Mouse (Mus musculus) neural tube, embryonic 15.5 days (tissue): ENCODE data around the gene Susd5. TPM values are rescaled to one million over a fixed set of nuclear protein-coding genes. Genes with fewer than 3 reads are reported as not detected.

Source experiments
- ATAC-seq: fragments of 200-750 bp; cut with Nextera tagmentation; 2 replicates; pipeline ENCODE4 v1.8.0; 2017; ENCODE audit warnings: mild to moderate bottlenecking, moderate TSS enrichment, moderate library complexity; ENCODE audit not compliant: low FRiP score
- H3K27ac ChIP-seq: fragments of 300-500 bp; sonication (generic); replicated peaks from 2 replicates; pipeline ENCODE4 v1.5.1; 2015; ENCODE audit warnings: mild to moderate bottlenecking, inconsistent platforms
- H3K27me3 ChIP-seq: fragments of 300-500 bp; sonication (generic); replicated peaks from 2 replicates; pipeline ENCODE4 v1.6.1; 2015; ENCODE audit warnings: inconsistent platforms
- H3K36me3 ChIP-seq: fragments of 300-500 bp; sonication (generic); 2 replicates; pipeline ENCODE4 v1.6.1; 2015; ENCODE audit warnings: inconsistent platforms
- H3K4me1 ChIP-seq: fragments of 300-500 bp; sonication (generic); 2 replicates; pipeline ENCODE4 v1.6.1; 2015; ENCODE audit warnings: inconsistent platforms
- H3K4me2 ChIP-seq: fragments of 300-500 bp; sonication (generic); 2 replicates; pipeline ENCODE4 v1.6.1; 2015; ENCODE audit warnings: inconsistent platforms, mild to moderate bottlenecking, moderate library complexity
- H3K4me3 ChIP-seq: fragments of 300-500 bp; sonication (generic); replicated peaks from 2 replicates; pipeline ENCODE4 v1.5.1; 2015; ENCODE audit warnings: mild to moderate bottlenecking, inconsistent platforms
- H3K9ac ChIP-seq: fragments of 300-500 bp; sonication (generic); replicated peaks from 2 replicates; pipeline ENCODE4 v1.6.1; 2015; ENCODE audit warnings: mild to moderate bottlenecking, inconsistent platforms
- H3K9me3 ChIP-seq: fragments of 300-500 bp; sonication (generic); replicated peaks from 2 replicates; pipeline ENCODE4 v1.6.1; 2016; ENCODE audit warnings: inconsistent platforms
- WGBS: fragments of 180-500 bp; shearing (Covaris S2); methylation state at CpG from one replicate; pipeline ENCODE4 v1.1.7; 2015; ENCODE audit warnings: mixed read lengths; 5-methylcytosine and 5-hydroxymethylcytosine counted together
- polyA plus RNA-seq: library from polyadenylated mRNA; unstranded; fragments of >200 nt; fragmentation: Nextera tagmentation; extraction: Ambion mirVana; gene quantifications from 2 replicates; pipeline ENCODE4 v1.2.1, GENCODE M21; 2015

Gene Susd5
- polyA plus RNA-seq, 1 experiment from 2014 or later: 3.1 TPM

GRCm38 (mm10) chr9:114026261-114026934 lies 30.5 kb upstream of the Susd5 start:
- peak overlapping the region; percentile 67 for H3K4me2 ChIP-seq
- H3K9me3 ChIP-seq: no peaks in the 10 kb centered on the region
- peaks cover 17% of the 10 kb centered on the region for H3K4me1 ChIP-seq
- 1% methylated on average over 50 of the region's 52 CpGs for WGBS
- no peaks in the 10 kb centered on the region for H3K36me3 ChIP-seq
- peak; percentile 96 for ATAC-seq
- H3K27me3 ChIP-seq: no peaks in the 10 kb centered on the region
- peak overlapping the region; percentile 85 for H3K27ac ChIP-seq
- peak overlapping the region; percentile 78 for H3K9ac ChIP-seq
- H3K4me3 ChIP-seq: peak overlapping the region; percentile 78

GRCm38 (mm10) chr9:114040945-114041344 lies 16.0 kb upstream of the Susd5 start:
- H3K4me1 ChIP-seq: peaks cover 9% of the 10 kb centered on the region
- H3K4me2 ChIP-seq: no peak overlapping the region
- H3K36me3 ChIP-seq: no peaks in the 10 kb centered on the region
- H3K27me3 ChIP-seq: no peaks in the 10 kb centered on the region
- ATAC-seq: no peak
- H3K4me3 ChIP-seq: no peak overlapping the region
- H3K9ac ChIP-seq: no peak overlapping the region
- 83% methylated on average over 4 of the region's 4 CpGs for WGBS
- no peaks in the 10 kb centered on the region for H3K9me3 ChIP-seq
- H3K27ac ChIP-seq: no peak overlapping the region

DNA sequence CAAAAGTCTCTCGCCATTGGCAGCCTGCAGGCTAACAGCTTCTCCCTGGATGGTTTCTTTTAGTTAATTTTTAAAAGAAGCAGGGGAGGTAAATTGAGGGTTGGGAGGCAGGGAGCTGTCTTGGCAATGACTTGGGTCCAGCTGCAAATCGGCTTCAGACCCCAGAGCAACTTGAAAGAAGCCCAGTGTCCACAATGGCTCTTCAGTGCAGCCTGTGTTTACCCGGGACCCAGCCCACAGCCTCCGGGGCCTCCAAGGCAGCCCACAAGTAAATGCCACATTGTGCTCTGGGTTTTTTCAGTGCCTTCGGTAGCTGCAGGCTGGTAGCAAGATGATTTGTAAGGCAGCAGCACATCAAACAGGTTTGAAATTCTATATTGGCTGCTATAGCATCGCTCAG lies 14.4 kb upstream of the Susd5 start:
- ATAC-seq: no peak
- WGBS: 31% methylated on average over 6 of the region's 6 CpGs
- Histone ChIP-seq H3K36me3 (no peaks in the 10 kb centered on the region), H3K9ac (no peak overlapping the region), H3K4me1 (peaks cover 9% of the 10 kb centered on the region), H3K4me3 (no peak overlapping the region), H3K9me3 (no peaks in the 10 kb centered on the region), H3K27ac (peak overlapping the region; percentile 45; the same call in 1 of the 2 replicates), H3K27me3 (no peaks in the 10 kb centered on the region), H3K4me2 (no peak overlapping the region)

GRCm38 (mm10) chr9:114044446-114044845 lies 12.5 kb upstream of the Susd5 start:
- WGBS: 59% methylated on average over 3 of the region's 3 CpGs

DNA sequence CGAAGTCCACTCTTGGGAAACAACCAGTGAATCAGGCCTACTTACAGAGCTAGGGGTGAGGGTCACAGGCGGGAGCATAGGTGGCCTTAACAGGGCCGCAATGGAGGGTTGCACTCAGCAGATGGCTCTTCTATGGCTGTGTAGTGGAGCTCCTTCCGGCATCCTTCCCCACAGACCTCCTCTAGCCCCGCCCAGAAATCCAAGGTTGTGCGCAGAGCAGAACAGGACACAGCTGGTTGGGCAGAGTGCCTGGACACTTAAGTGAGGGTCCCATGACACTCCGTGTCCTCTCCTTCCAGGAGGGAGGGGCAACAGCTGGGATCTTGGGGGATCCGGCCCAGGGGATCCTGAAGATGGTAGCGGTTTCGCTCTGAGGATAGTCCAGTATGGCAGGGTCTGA lies 10.9 kb upstream of the Susd5 start, which contains the start of gene Fbxl2:
Gene Fbxl2, minus strand, starts transcription at position 164 of the 400 bp plus-strand sequence.
- H3K27ac ChIP-seq: no peak within 1 kb of the TSS
- no peaks in the 10 kb centered on the region for H3K9me3 ChIP-seq
- ATAC-seq: no peak
- WGBS: 89% methylated on average over 10 of the region's 10 CpGs
- H3K27me3 ChIP-seq: no peaks in the 10 kb centered on the region
- H3K36me3 ChIP-seq: no peaks in the 10 kb centered on the region
- no peak within 1 kb of the TSS for H3K4me2 ChIP-seq
- peaks cover 9% of the 10 kb centered on the region for H3K4me1 ChIP-seq
- no peak within 1 kb of the TSS for H3K9ac ChIP-seq
- H3K4me3 ChIP-seq: no peak within 1 kb of the TSS

More at GRCm38 (mm10) chr9:114044446-114044845, 12.5 kb upstream of the Susd5 start:
- Histone ChIP-seq H3K9ac (no peak overlapping the region), H3K9me3 (no peaks in the 10 kb centered on the region), H3K36me3 (no peaks in the 10 kb centered on the region), H3K27me3 (no peaks in the 10 kb centered on the region), H3K27ac (no peak overlapping the region), H3K4me3 (no peak overlapping the region), H3K4me1 (peaks cover 9% of the 10 kb centered on the region), H3K4me2 (no peak overlapping the region)
- no peak for ATAC-seq

DNA sequence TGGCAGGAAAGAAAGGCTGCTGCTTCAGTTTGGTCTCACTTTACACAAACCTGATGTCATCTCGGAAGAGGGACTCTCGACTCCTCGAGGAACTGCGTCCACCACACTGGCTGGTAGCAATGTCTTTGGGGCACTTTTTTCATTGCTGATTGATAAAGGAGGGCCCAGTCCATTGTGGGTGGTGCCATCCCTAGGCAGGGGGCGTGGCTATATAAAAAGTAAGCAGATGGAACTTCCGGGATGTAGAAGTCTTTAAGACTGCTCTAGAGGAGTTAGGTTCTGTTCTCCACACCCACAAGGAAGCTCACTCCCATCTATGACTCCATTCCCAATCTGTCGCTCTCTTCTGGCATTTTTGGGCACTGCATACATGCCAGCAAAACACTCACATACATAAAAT lies 10.3 kb upstream of the Susd5 start:
- WGBS: 91% methylated on average over 7 of the region's 7 CpGs
- Histone ChIP-seq H3K4me2 (no peak overlapping the region), H3K4me3 (no peak overlapping the region), H3K9me3 (no peaks in the 10 kb centered on the region), H3K4me1 (peaks cover 9% of the 10 kb centered on the region), H3K27me3 (no peaks in the 10 kb centered on the region), H3K36me3 (no peaks in the 10 kb centered on the region), H3K9ac (no peak overlapping the region), H3K27ac (no peak overlapping the region)
- no peak for ATAC-seq

- ATAC-seq: no peak
- Histone ChIP-seq H3K36me3 (no peaks in the 10 kb centered on the region), H3K4me3 (no peak overlapping the region), H3K4me2 (no peak overlapping the region), H3K27me3 (no peaks in the 10 kb centered on the region; the same call in 1 of the 2 replicates), H3K9me3 (no peaks in the 10 kb centered on the region), H3K4me1 (no peaks in the 10 kb centered on the region), H3K9ac (no peak overlapping the region), H3K27ac (no peak overlapping the region)
- WGBS: 95% methylated on average over 7 of the region's 7 CpGs
Observed at GRCm38 (mm10) chr9:114050106-114050505, 6.8 kb upstream of the Susd5 start.

DNA sequence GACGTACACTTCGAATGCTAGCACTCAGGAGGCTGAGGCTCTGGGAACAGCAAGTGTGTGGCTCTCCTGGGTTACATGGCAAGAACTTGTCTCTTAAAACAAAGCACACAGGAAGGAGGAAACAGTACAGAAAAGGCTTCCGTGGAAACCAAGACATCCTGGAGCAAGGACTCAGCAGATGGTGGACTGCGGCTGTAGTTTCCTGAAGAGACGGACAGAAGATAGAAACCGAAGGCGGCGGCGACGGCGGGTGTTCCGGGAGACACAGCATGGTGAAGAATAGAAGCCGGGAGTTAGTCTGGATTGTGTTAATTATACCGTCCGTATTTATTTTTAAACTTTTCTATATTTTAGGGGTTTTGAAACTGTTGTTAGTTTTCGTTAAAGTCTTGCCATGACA lies 6.2 kb upstream of the Susd5 start:
- Histone ChIP-seq H3K9ac (no peak overlapping the region), H3K9me3 (no peaks in the 10 kb centered on the region), H3K36me3 (no peaks in the 10 kb centered on the region), H3K4me1 (no peaks in the 10 kb centered on the region), H3K4me3 (no peak overlapping the region), H3K27ac (no peak overlapping the region), H3K27me3 (peaks cover 5% of the 10 kb centered on the region), H3K4me2 (no peak overlapping the region)
- no peak for ATAC-seq
- 90% methylated on average over 16 of the region's 16 CpGs for WGBS

DNA sequence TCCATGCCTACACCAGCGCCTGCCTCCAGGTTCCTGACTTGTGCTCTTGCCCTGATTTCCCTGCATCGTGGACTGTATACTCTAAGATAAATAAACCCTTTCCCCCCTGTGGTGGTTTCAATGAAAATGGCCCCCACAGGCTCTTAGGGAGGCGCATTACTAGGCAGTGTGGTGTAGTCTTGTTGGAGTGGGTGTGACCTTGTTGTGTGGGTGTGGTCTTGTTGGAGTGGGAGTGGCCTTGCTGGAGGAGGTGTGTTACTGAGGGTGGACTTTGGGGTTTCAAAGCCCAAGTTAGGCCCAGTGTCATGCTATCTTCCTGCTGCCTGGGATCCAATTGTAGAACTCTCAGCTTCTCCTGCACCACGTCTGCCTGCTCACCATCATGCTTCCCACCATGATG lies 4.9 kb upstream of the Susd5 start:
- H3K36me3 ChIP-seq: no peaks in the 10 kb centered on the region
- peaks cover 17% of the 10 kb centered on the region for H3K27me3 ChIP-seq
- ATAC-seq: no peak
- H3K9me3 ChIP-seq: no peaks in the 10 kb centered on the region
- H3K9ac ChIP-seq: no peak overlapping the region
- H3K4me2 ChIP-seq: no peak overlapping the region
- H3K4me1 ChIP-seq: peaks cover 3% of the 10 kb centered on the region
- H3K27ac ChIP-seq: no peak overlapping the region
- WGBS: 67% methylated on average over 4 of the region's 4 CpGs
- no peak overlapping the region for H3K4me3 ChIP-seq

- 79% methylated on average over 6 of the region's 6 CpGs for WGBS
- ATAC-seq: no peak
- no peak overlapping the region for H3K4me3 ChIP-seq
Observed at GRCm38 (mm10) chr9:114052866-114053265, 4.1 kb upstream of the Susd5 start.

GRCm38 (mm10) chr9:114068494-114069053 lies 11.6 kb downstream of the Susd5 start:
- no peaks in the 10 kb centered on the region for H3K4me1 ChIP-seq
- H3K4me3 ChIP-seq: no peak overlapping the region
- no peaks in the 10 kb centered on the region for H3K9me3 ChIP-seq
- H3K27ac ChIP-seq: no peak overlapping the region
- 64% methylated on average over 12 of the region's 12 CpGs for WGBS
- H3K4me2 ChIP-seq: no peak overlapping the region
- H3K27me3 ChIP-seq: no peaks in the 10 kb centered on the region
- no peak for ATAC-seq
- no peaks in the 10 kb centered on the region for H3K36me3 ChIP-seq
- H3K9ac ChIP-seq: no peak overlapping the region

More at GRCm38 (mm10) chr9:114052866-114053265, 4.1 kb upstream of the Susd5 start:
- Histone ChIP-seq H3K27ac (no peak overlapping the region), H3K36me3 (no peaks in the 10 kb centered on the region), H3K4me2 (no peak overlapping the region), H3K27me3 (peaks cover 26% of the 10 kb centered on the region), H3K4me1 (peaks cover 8% of the 10 kb centered on the region), H3K9ac (no peak overlapping the region), H3K9me3 (no peaks in the 10 kb centered on the region)

DNA sequence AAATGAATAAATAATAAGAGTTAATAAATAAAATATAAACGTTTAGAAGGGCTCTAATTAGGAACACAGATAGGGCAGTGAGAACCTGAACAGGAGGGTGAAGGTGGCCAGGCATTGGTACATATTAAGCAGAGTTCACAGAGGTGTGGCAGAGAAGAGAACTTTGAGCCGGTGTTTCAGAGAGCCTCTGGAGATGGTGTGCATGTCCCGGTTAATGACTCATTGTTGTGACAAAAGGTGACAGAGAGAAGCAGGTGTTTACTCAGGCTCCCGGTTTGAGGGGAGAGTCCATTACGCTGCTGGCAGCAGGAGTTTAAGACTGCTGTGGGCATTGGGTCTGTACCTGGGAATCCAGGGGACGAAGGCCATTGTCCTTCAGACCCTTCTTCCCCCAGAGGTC lies 12.4 kb downstream of the Susd5 start:
- no peaks in the 10 kb centered on the region for H3K4me1 ChIP-seq
- H3K36me3 ChIP-seq: no peaks in the 10 kb centered on the region
- WGBS: 71% methylated on average over 6 of the region's 6 CpGs
- no peak for ATAC-seq
- H3K4me2 ChIP-seq: no peak overlapping the region
- no peak overlapping the region for H3K27ac ChIP-seq
- H3K9me3 ChIP-seq: no peaks in the 10 kb centered on the region
- H3K4me3 ChIP-seq: no peak overlapping the region
- H3K9ac ChIP-seq: no peak overlapping the region
- H3K27me3 ChIP-seq: no peaks in the 10 kb centered on the region
